Mouse (Mus musculus): ENCODE results near the gene Gm20683. TPM values are rescaled to one million over a fixed set of nuclear protein-coding genes. Genes with fewer than 3 reads are reported as not detected.

The Gm20683 gene
- polyA plus RNA-seq, 1 experiment from 2014 or later = 14.2 TPM

GRCm38 (mm10) chr17:25832436-25833290 is 8.9 kb downstream of the Gm20683 start:
- peak; percentile 90 for ATAC-seq
- H3K4me1 ChIP-seq (replicated peaks; ENCODE audit: control insufficient read depth, insufficient read depth, low read length) = peaks cover 77% of the 10 kb centered on the region
- H3K36me3 ChIP-seq (ENCODE audit: control insufficient read depth, insufficient read depth) = peaks cover 14% of the 10 kb centered on the region
- WGBS = under 1% methylated on average over 73 of the region's 77 CpGs
- H3K9ac ChIP-seq (replicated peaks; ENCODE audit: low read depth, low read length) = peak overlapping the region; percentile 86
- no peaks in the 10 kb centered on the region for H3K27me3 ChIP-seq (replicated peaks; ENCODE audit: control insufficient read depth, insufficient read depth, low read length)
- peak overlapping the region; percentile 94 for H3K4me3 ChIP-seq (replicated peaks; ENCODE audit: low read length)
- H3K27ac ChIP-seq (ENCODE audit: low read length) = peak overlapping the region; percentile 94
- H3K9me3 ChIP-seq (ENCODE audit: control insufficient read depth, low read length) = no peaks in the 10 kb centered on the region
- peak overlapping the region; percentile 88 for H3K4me2 ChIP-seq (ENCODE audit: low read length)

- peak overlapping the region; percentile 88; the same call in 1 of the 2 replicates for H3K27ac ChIP-seq (ENCODE audit: low read length)
- peaks cover 80% of the 10 kb centered on the region for H3K4me1 ChIP-seq (replicated peaks; ENCODE audit: control insufficient read depth, insufficient read depth, low read length)
- WGBS = 58% methylated on average over 21 of the region's 21 CpGs
- H3K36me3 ChIP-seq (ENCODE audit: control insufficient read depth, insufficient read depth) = peaks cover 20% of the 10 kb centered on the region
- H3K4me2 ChIP-seq (ENCODE audit: low read length) = peak overlapping the region; percentile 88
- H3K9ac ChIP-seq (replicated peaks; ENCODE audit: low read depth, low read length) = peak overlapping the region; percentile 86
- peak overlapping the region; percentile 94 for H3K4me3 ChIP-seq (replicated peaks; ENCODE audit: low read length)
- H3K27me3 ChIP-seq (replicated peaks; ENCODE audit: control insufficient read depth, insufficient read depth, low read length) = no peaks in the 10 kb centered on the region
- no peaks in the 10 kb centered on the region for H3K9me3 ChIP-seq (ENCODE audit: control insufficient read depth, low read length)
- ATAC-seq = no peak
Observed at GRCm38 (mm10) chr17:25831451-25832281, 9.9 kb downstream of the Gm20683 start.

- Histone ChIP-seq H3K9me3 (ENCODE audit: control insufficient read depth, low read length) (no peaks in the 10 kb centered on the region), H3K4me3 (replicated peaks; ENCODE audit: low read length) (no peak overlapping the region), H3K36me3 (ENCODE audit: control insufficient read depth, insufficient read depth) (peaks cover 20% of the 10 kb centered on the region), H3K4me1 (replicated peaks; ENCODE audit: control insufficient read depth, insufficient read depth, low read length) (peaks cover 80% of the 10 kb centered on the region), H3K4me2 (ENCODE audit: low read length) (no peak overlapping the region), H3K27me3 (replicated peaks; ENCODE audit: control insufficient read depth, insufficient read depth, low read length) (no peaks in the 10 kb centered on the region), H3K27ac (ENCODE audit: low read length) (no peak overlapping the region), H3K9ac (replicated peaks; ENCODE audit: low read depth, low read length) (no peak overlapping the region)
- ATAC-seq = no peak
- WGBS = 90% methylated on average over 14 of the region's 14 CpGs
Observed at GRCm38 (mm10) chr17:25830806-25831431, 10.6 kb downstream of the Gm20683 start.

- no peaks in the 10 kb centered on the region for H3K27me3 ChIP-seq (replicated peaks; ENCODE audit: control insufficient read depth, insufficient read depth, low read length)
- H3K27ac ChIP-seq (ENCODE audit: low read length) = no peak overlapping the region
- peaks cover 79% of the 10 kb centered on the region for H3K4me1 ChIP-seq (replicated peaks; ENCODE audit: control insufficient read depth, insufficient read depth, low read length)
- peaks cover 20% of the 10 kb centered on the region for H3K36me3 ChIP-seq (ENCODE audit: control insufficient read depth, insufficient read depth)
- ATAC-seq = no peak
- H3K4me2 ChIP-seq (ENCODE audit: low read length) = peak overlapping the region; percentile 93
- no peaks in the 10 kb centered on the region for H3K9me3 ChIP-seq (ENCODE audit: control insufficient read depth, low read length)
- no peak overlapping the region for H3K4me3 ChIP-seq (replicated peaks; ENCODE audit: low read length)
- H3K9ac ChIP-seq (replicated peaks; ENCODE audit: low read depth, low read length) = no peak overlapping the region
- WGBS = 88% methylated on average over 4 of the region's 4 CpGs
Observed at GRCm38 (mm10) chr17:25830200-25830753, 11.3 kb downstream of the Gm20683 start.

- ATAC-seq = no peak
- Histone ChIP-seq H3K36me3 (ENCODE audit: control insufficient read depth, insufficient read depth) (peaks cover 20% of the 10 kb centered on the region), H3K4me1 (replicated peaks; ENCODE audit: control insufficient read depth, insufficient read depth, low read length) (peaks cover 79% of the 10 kb centered on the region), H3K27ac (ENCODE audit: low read length) (peak overlapping the region; percentile 93), H3K9me3 (ENCODE audit: control insufficient read depth, low read length) (no peaks in the 10 kb centered on the region), H3K27me3 (replicated peaks; ENCODE audit: control insufficient read depth, insufficient read depth, low read length) (no peaks in the 10 kb centered on the region), H3K9ac (replicated peaks; ENCODE audit: low read depth, low read length) (peak overlapping the region; percentile 80), H3K4me2 (ENCODE audit: low read length) (peak overlapping the region; percentile 93), H3K4me3 (replicated peaks; ENCODE audit: low read length) (peak overlapping the region; percentile 66)
- 41% methylated on average over 8 of the region's 8 CpGs for WGBS
Observed at GRCm38 (mm10) chr17:25829558-25830017, 12.0 kb downstream of the Gm20683 start.

GRCm38 (mm10) chr17:25828712-25829557 is 12.6 kb downstream of the Gm20683 start, which contains the start of gene Jmjd8:
Gene Jmjd8, plus strand, starts transcription at chr17:25828867.
- Histone ChIP-seq H3K27ac (ENCODE audit: low read length) (peak within 1 kb of the TSS; percentile 93), H3K4me2 (ENCODE audit: low read length) (peak within 1 kb of the TSS; percentile 93), H3K36me3 (ENCODE audit: control insufficient read depth, insufficient read depth) (peaks cover 20% of the 10 kb centered on the region), H3K4me3 (replicated peaks; ENCODE audit: low read length) (peak within 1 kb of the TSS; percentile 66), H3K27me3 (replicated peaks; ENCODE audit: control insufficient read depth, insufficient read depth, low read length) (no peaks in the 10 kb centered on the region), H3K9ac (replicated peaks; ENCODE audit: low read depth, low read length) (peak within 1 kb of the TSS; percentile 80), H3K9me3 (ENCODE audit: control insufficient read depth, low read length) (no peaks in the 10 kb centered on the region), H3K4me1 (replicated peaks; ENCODE audit: control insufficient read depth, insufficient read depth, low read length) (peaks cover 79% of the 10 kb centered on the region)
- ATAC-seq = peak; percentile 73
- WGBS = 1% methylated on average over 32 of the region's 32 CpGs

GRCm38 (mm10) chr17:25828223-25828594 is 13.4 kb downstream of the Gm20683 start:
- peak overlapping the region; percentile 80 for H3K9ac ChIP-seq (replicated peaks; ENCODE audit: low read depth, low read length)
- H3K9me3 ChIP-seq (ENCODE audit: control insufficient read depth, low read length) = no peaks in the 10 kb centered on the region
- WGBS = 85% methylated on average over 8 of the region's 8 CpGs
- H3K27me3 ChIP-seq (replicated peaks; ENCODE audit: control insufficient read depth, insufficient read depth, low read length) = no peaks in the 10 kb centered on the region
- peak overlapping the region; percentile 93 for H3K4me2 ChIP-seq (ENCODE audit: low read length)
- H3K4me1 ChIP-seq (replicated peaks; ENCODE audit: control insufficient read depth, insufficient read depth, low read length) = peaks cover 76% of the 10 kb centered on the region
- peak overlapping the region; percentile 93 for H3K27ac ChIP-seq (ENCODE audit: low read length)
- peaks cover 20% of the 10 kb centered on the region for H3K36me3 ChIP-seq (ENCODE audit: control insufficient read depth, insufficient read depth)
- peak overlapping the region; percentile 66 for H3K4me3 ChIP-seq (replicated peaks; ENCODE audit: low read length)
- ATAC-seq = no peak

- Histone ChIP-seq H3K27me3 (replicated peaks; ENCODE audit: control insufficient read depth, insufficient read depth, low read length) (no peaks in the 10 kb centered on the region), H3K9me3 (ENCODE audit: control insufficient read depth, low read length) (no peaks in the 10 kb centered on the region), H3K27ac (ENCODE audit: low read length) (no peak overlapping the region), H3K36me3 (ENCODE audit: control insufficient read depth, insufficient read depth) (peaks cover 20% of the 10 kb centered on the region), H3K4me1 (replicated peaks; ENCODE audit: control insufficient read depth, insufficient read depth, low read length) (peaks cover 76% of the 10 kb centered on the region), H3K4me2 (ENCODE audit: low read length) (no peak overlapping the region), H3K9ac (replicated peaks; ENCODE audit: low read depth, low read length) (no peak overlapping the region), H3K4me3 (replicated peaks; ENCODE audit: low read length) (no peak overlapping the region)
- no peak for ATAC-seq
- 92% methylated on average over 22 of the region's 22 CpGs for WGBS
Observed at GRCm38 (mm10) chr17:25827546-25828222, 13.9 kb downstream of the Gm20683 start.

Data from forebrain, embryonic 16.5 days (tissue).